Mouse (Mus musculus): ENCODE results near the gene Dlg4.

- TF ChIP-seq POLR2A (IDR thresholded peaks at IDR 0.05; ENCODE audit: insufficient read depth, low read depth, low read length), result no peak
- no peak for TF ChIP-seq CTCF (IDR thresholded peaks at IDR 0.05; ENCODE audit: insufficient read depth, low read depth, low read length)
These were observed 43.2 kb downstream of the Dlg4 start for GRCm38 (mm10) chr11:70059930-70060329.
